Mouse (Mus musculus) midbrain, embryonic 15.5 days (tissue): ENCODE data around the gene Polr2c. TPM values are rescaled to one million over a fixed set of nuclear protein-coding genes. Genes with fewer than 3 reads are reported as not detected.

ENCODE experiments used
- ATAC-seq: fragments of 200-750 bp; cut with Nextera tagmentation; replicated peaks from 2 replicates; pipeline ENCODE4 v1.8.0; 2017; ENCODE audit warnings: moderate TSS enrichment
- H3K27ac ChIP-seq: fragments of 300-500 bp; sonication (generic); 2 replicates; pipeline ENCODE4 v1.5.1; 2015; ENCODE audit warnings: mild to moderate bottlenecking, inconsistent platforms
- H3K27me3 ChIP-seq: fragments of 300-500 bp; sonication (generic); replicated peaks from 2 replicates; pipeline ENCODE4 v1.6.1; 2015; ENCODE audit warnings: inconsistent platforms
- H3K36me3 ChIP-seq: fragments of 300-500 bp; sonication (generic); replicated peaks from 2 replicates; pipeline ENCODE4 v1.6.1; 2015; ENCODE audit warnings: inconsistent platforms
- H3K4me1 ChIP-seq: fragments of 300-500 bp; sonication (generic); 2 replicates; pipeline ENCODE4 v1.6.1; 2015; ENCODE audit warnings: inconsistent platforms
- H3K4me2 ChIP-seq: fragments of 300-500 bp; sonication (generic); 2 replicates; pipeline ENCODE4 v1.6.1; 2015; ENCODE audit warnings: inconsistent platforms, mild to moderate bottlenecking, moderate library complexity
- H3K4me3 ChIP-seq: fragments of 300-500 bp; sonication (generic); 2 replicates; pipeline ENCODE4 v1.5.1; 2015; ENCODE audit warnings: mild to moderate bottlenecking, inconsistent platforms
- H3K9ac ChIP-seq: fragments of 300-500 bp; sonication (generic); 2 replicates; pipeline ENCODE4 v1.6.1; 2015; ENCODE audit warnings: mild to moderate bottlenecking, inconsistent platforms
- H3K9me3 ChIP-seq: fragments of 300-500 bp; sonication (generic); 2 replicates; pipeline ENCODE4 v1.6.1; 2016; ENCODE audit warnings: inconsistent platforms
- WGBS: fragments of 180-500 bp; shearing (Covaris S2); methylation state at CpG from one replicate; pipeline ENCODE4 v1.1.7; 2015; ENCODE audit warnings: mixed read lengths; 5-methylcytosine and 5-hydroxymethylcytosine counted together
- polyA plus RNA-seq: library from polyadenylated mRNA; unstranded; fragments of >200 nt; fragmentation: Nextera tagmentation; extraction: Ambion mirVana; gene quantifications from 2 replicates; pipeline ENCODE4 v1.2.1, GENCODE M21; 2015

The Polr2c gene
- polyA plus RNA-seq, 1 experiment from 2014 or later, result 117 TPM

GRCm38 (mm10) chr8:94872156-94872555 is 14.9 kb downstream of the Polr2c start:
- WGBS, result 28% methylated on average over 3 of the region's 3 CpGs
- Histone ChIP-seq H3K9me3 (no peaks in the 10 kb centered on the region), H3K4me3 (no peak overlapping the region), H3K36me3 (no peaks in the 10 kb centered on the region; the same call in 1 of the 2 replicates), H3K4me1 (peaks cover 62% of the 10 kb centered on the region), H3K27ac (no peak overlapping the region), H3K9ac (no peak overlapping the region), H3K27me3 (peaks cover 21% of the 10 kb centered on the region), H3K4me2 (no peak overlapping the region; the same call in 1 of the 2 replicates)
- no peak for ATAC-seq

- Histone ChIP-seq H3K4me2 (no peak overlapping the region; the same call in 1 of the 2 replicates), H3K4me3 (no peak overlapping the region), H3K36me3 (no peaks in the 10 kb centered on the region; the same call in 1 of the 2 replicates), H3K9me3 (no peaks in the 10 kb centered on the region), H3K9ac (no peak overlapping the region), H3K4me1 (peaks cover 61% of the 10 kb centered on the region), H3K27me3 (peaks cover 21% of the 10 kb centered on the region), H3K27ac (no peak overlapping the region)
- no peak for ATAC-seq
- WGBS, result 83% methylated on average over 2 of the region's 2 CpGs
These were observed 15.3 kb downstream of the Polr2c start for GRCm38 (mm10) chr8:94872576-94872975.

- no peak overlapping the region for H3K9ac ChIP-seq
- WGBS, result 10% methylated on average over 6 of the region's 6 CpGs
- H3K9me3 ChIP-seq, result no peaks in the 10 kb centered on the region
- no peak for ATAC-seq
- no peak overlapping the region for H3K4me3 ChIP-seq
- no peak overlapping the region for H3K4me2 ChIP-seq
- peaks cover 43% of the 10 kb centered on the region for H3K4me1 ChIP-seq
- peaks cover 21% of the 10 kb centered on the region for H3K27me3 ChIP-seq
- no peak overlapping the region for H3K27ac ChIP-seq
- H3K36me3 ChIP-seq, result no peaks in the 10 kb centered on the region
These were observed 17.1 kb downstream of the Polr2c start for GRCm38 (mm10) chr8:94874358-94874757.

DNA sequence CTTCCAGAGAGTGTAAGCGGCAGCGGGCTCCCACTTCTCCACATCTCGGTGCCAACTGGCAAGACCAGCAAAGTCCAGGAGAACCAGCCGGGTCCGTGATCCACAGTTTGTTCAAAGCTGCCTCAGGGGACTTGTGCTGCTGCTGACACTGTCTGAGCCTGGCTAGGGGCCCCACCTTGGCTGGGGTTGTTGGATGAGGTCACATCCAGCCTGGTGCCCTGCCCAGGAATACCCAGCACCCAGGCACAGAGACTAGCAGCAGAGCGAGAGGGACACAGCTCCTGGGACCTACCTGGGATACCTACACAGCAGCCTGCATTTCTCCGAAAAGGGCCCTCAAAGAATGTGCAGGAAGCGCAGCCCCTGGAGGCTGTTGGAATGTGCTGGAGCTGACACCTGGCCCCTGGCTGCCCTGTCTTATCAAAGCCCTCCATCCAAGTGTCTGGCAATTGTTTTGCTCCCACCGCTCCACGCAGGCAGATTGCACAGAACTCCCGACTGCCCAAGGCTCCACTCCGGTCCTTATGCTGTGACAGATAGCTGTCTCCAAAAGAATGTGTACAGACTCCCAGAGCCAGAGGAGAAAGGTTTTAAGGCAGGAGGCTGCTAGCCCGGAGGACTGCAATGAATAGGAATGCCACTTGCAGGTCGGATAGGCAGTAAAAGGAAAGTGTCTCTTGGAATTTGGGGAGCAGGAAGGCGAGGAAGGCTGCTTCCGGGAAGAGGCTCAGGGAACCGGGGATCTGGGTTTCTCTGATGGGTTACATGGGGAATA is 18.0 kb downstream of the Polr2c start:
- Histone ChIP-seq H3K27me3 (peaks cover 21% of the 10 kb centered on the region), H3K4me1 (peaks cover 34% of the 10 kb centered on the region), H3K9ac (peak overlapping the region; percentile 50), H3K27ac (no peak overlapping the region), H3K9me3 (no peaks in the 10 kb centered on the region), H3K4me2 (peak overlapping the region; percentile 94), H3K36me3 (no peaks in the 10 kb centered on the region), H3K4me3 (peak overlapping the region; percentile 52)
- no peak for ATAC-seq
- 19% methylated on average over 17 of the region's 17 CpGs for WGBS

GRCm38 (mm10) chr8:94875871-94876150 is 18.6 kb downstream of the Polr2c start:
- under 1% methylated on average over 18 of the region's 20 CpGs for WGBS
- Histone ChIP-seq H3K4me3 (peak overlapping the region; percentile 52), H3K9me3 (no peaks in the 10 kb centered on the region), H3K9ac (peak overlapping the region; percentile 50), H3K4me2 (peak overlapping the region; percentile 94), H3K27ac (no peak overlapping the region), H3K27me3 (peaks cover 21% of the 10 kb centered on the region), H3K36me3 (no peaks in the 10 kb centered on the region), H3K4me1 (peaks cover 31% of the 10 kb centered on the region)
- ATAC-seq, result no peak

GRCm38 (mm10) chr8:94876197-94876730 is 19.0 kb downstream of the Polr2c start, which contains the start of gene Dok4:
Gene Dok4 (minus strand): TSS chr8:94876330.
- Histone ChIP-seq H3K4me2 (peak within 1 kb of the TSS; percentile 94), H3K9me3 (no peaks in the 10 kb centered on the region), H3K4me3 (peak within 1 kb of the TSS; percentile 52), H3K27me3 (peaks cover 21% of the 10 kb centered on the region), H3K36me3 (no peaks in the 10 kb centered on the region), H3K4me1 (peaks cover 29% of the 10 kb centered on the region), H3K27ac (no peak within 1 kb of the TSS), H3K9ac (peak within 1 kb of the TSS; percentile 50)
- under 1% methylated on average over 32 of the region's 37 CpGs for WGBS
- ATAC-seq, result peak; percentile 34; the same call in 1 of the 2 replicates

GRCm38 (mm10) chr8:94876820-94877219 is 19.6 kb downstream of the Polr2c start:
- 45% methylated on average over 3 of the region's 3 CpGs for WGBS
- Histone ChIP-seq H3K36me3 (no peaks in the 10 kb centered on the region), H3K4me2 (peak overlapping the region; percentile 94; the same call in 1 of the 2 replicates), H3K27ac (no peak overlapping the region), H3K27me3 (peaks cover 21% of the 10 kb centered on the region), H3K4me3 (no peak overlapping the region), H3K9me3 (no peaks in the 10 kb centered on the region), H3K4me1 (peaks cover 24% of the 10 kb centered on the region), H3K9ac (no peak overlapping the region)
- ATAC-seq, result no peak

DNA sequence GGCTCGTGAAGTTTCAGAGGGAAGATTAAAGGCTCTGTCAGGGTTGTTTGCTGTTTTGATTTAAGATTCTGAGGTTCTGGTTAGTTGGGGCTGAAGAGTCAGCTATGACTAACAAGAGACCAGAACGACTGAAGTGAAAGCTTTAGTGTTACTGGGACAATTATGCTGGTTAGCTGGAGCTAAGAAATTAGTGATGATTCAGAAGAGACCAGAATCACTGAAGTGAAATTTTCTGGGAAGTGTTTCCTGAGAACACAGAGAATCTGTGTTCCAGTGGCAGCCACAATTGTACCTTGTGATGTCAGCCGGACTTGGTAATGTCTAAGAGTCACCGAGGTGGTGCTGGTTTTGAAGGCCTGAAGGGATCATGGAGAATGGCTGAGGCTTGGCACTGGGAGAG is 23.5 kb downstream of the Polr2c start:
- H3K27ac ChIP-seq, result no peak overlapping the region
- H3K27me3 ChIP-seq, result 0 out of 2 replicates have a peak, but pooled peaks cover under 1% of the 10 kb centered on the region
- H3K9ac ChIP-seq, result no peak overlapping the region
- no peaks in the 10 kb centered on the region for H3K9me3 ChIP-seq
- WGBS, result 75% methylated on average over 4 of the region's 4 CpGs
- no peak overlapping the region for H3K4me3 ChIP-seq
- H3K36me3 ChIP-seq, result no peaks in the 10 kb centered on the region
- ATAC-seq, result no peak
- no peak overlapping the region for H3K4me2 ChIP-seq
- peaks cover 8% of the 10 kb centered on the region for H3K4me1 ChIP-seq

DNA sequence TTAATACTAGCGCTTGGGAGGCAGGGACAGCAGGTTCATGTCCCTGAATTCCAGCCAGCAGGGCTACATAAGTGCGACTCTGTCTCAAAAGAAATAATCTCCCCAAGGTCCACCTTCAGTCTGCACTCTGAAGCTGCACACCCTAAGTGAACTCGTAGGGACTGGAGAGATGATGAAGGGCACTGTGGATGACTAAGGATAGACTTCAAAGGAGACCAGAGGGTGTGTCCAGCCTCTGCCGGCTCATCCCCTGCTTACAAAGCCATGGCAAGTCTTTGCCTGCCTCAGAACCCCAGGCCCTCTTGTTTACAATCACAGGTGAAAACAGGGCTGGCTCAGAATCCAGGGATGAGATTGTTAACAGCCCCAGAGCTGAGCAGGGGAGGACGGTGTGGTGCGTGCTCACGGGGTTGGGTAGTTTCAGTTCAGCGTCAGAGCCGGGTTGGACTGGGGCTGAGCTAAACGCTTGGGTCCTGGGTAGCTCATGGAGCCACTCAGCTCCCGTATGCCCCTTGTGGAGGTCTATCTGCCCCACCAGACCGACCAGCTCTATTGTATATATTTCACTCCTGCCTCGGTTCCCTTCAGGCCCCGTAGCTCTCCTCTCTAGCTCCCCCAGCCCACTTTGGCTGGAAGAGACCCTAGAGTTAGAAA is 31.3 kb downstream of the Polr2c start:
- WGBS, result 37% methylated on average over 14 of the region's 14 CpGs
- no peak overlapping the region for H3K27ac ChIP-seq
- H3K4me2 ChIP-seq, result no peak overlapping the region
- no peaks in the 10 kb centered on the region for H3K4me1 ChIP-seq
- no peak overlapping the region for H3K4me3 ChIP-seq
- H3K36me3 ChIP-seq, result no peaks in the 10 kb centered on the region
- no peak overlapping the region for H3K9ac ChIP-seq
- no peaks in the 10 kb centered on the region for H3K27me3 ChIP-seq
- no peak for ATAC-seq
- H3K9me3 ChIP-seq, result no peaks in the 10 kb centered on the region

DNA sequence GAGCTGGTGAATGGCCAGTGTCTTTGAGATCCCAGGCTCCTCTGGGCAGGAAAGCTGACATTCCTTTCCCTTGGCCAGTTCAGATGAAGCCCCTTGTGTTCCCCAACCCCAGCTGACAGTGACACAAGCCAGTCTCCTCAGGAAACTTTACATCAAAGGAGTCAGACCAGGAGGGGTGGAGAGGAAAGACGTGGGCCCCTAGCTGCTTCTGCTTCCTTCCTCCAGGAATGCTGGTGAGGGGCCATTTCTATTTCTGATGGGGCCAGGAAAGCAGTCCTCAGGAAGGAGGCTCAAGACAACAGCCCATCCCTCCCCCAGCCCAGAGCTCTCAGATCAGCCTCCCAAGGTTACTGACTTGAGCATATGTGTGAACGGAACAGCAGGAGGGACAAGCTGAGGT is 35.7 kb downstream of the Polr2c start:
- H3K4me1 ChIP-seq, result no peaks in the 10 kb centered on the region
- no peaks in the 10 kb centered on the region for H3K36me3 ChIP-seq
- no peak overlapping the region for H3K9ac ChIP-seq
- H3K4me2 ChIP-seq, result no peak overlapping the region
- 55% methylated on average over 2 of the region's 2 CpGs for WGBS
- ATAC-seq, result no peak
- no peaks in the 10 kb centered on the region for H3K27me3 ChIP-seq
- H3K27ac ChIP-seq, result no peak overlapping the region
- no peaks in the 10 kb centered on the region for H3K9me3 ChIP-seq
- H3K4me3 ChIP-seq, result no peak overlapping the region

DNA sequence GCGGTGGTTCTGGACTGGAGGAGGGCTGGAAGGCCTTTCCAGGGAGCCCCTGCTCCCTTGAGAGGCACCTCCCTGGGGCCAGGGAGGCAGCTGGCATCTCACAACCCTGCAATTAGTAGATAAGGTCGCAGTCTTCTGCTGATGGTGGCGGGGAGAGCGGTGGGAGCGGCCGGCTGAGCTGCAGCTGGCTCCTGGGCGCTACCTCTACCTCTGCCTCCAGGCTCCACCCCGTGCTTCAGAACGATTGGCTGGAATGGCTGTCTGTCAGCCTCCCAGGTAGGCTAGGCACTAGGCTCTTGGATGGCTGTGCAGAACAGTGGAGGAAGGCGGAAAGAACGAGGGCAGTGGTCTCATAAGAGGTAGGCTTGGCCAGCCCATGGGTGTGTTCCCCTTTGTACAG is 42.0 kb downstream of the Polr2c start:
- H3K4me2 ChIP-seq, result peak overlapping the region; percentile 31
- H3K27ac ChIP-seq, result no peak overlapping the region
- WGBS, result 17% methylated on average over 11 of the region's 11 CpGs
- H3K4me1 ChIP-seq, result no peaks in the 10 kb centered on the region
- H3K4me3 ChIP-seq, result no peak overlapping the region
- ATAC-seq, result 0 out of 2 replicates have a peak, but pooled peaks have one; percentile 62
- H3K9ac ChIP-seq, result no peak overlapping the region
- H3K36me3 ChIP-seq, result no peaks in the 10 kb centered on the region
- H3K27me3 ChIP-seq, result no peaks in the 10 kb centered on the region
- no peaks in the 10 kb centered on the region for H3K9me3 ChIP-seq

- Histone ChIP-seq H3K27ac (no peak overlapping the region), H3K9ac (no peak overlapping the region), H3K27me3 (no peaks in the 10 kb centered on the region), H3K4me3 (no peak overlapping the region), H3K4me1 (0 out of 2 replicates have a peak, but pooled peaks cover 4% of the 10 kb centered on the region), H3K4me2 (no peak overlapping the region), H3K9me3 (no peaks in the 10 kb centered on the region), H3K36me3 (no peaks in the 10 kb centered on the region)
- 18% methylated on average over 6 of the region's 6 CpGs for WGBS
- no peak for ATAC-seq
These were observed 43.4 kb downstream of the Polr2c start for GRCm38 (mm10) chr8:94900617-94901016.
